Mouse (Mus musculus): ENCODE results near the gene Large2.

- TF ChIP-seq CTCF (IDR thresholded peaks at IDR 0.05) (no peak), POLR2A (IDR thresholded peaks at IDR 0.05; ENCODE audit: insufficient read depth, low read depth, low read length) (no peak)
Measured at GRCm38 (mm10) chr2:92325676-92326075, 49.0 kb downstream of the Large2 start.

Measured in heart, adult 2 months (tissue).